Mouse (Mus musculus): ENCODE results near the gene Ghr. TPM values are rescaled to one million over a fixed set of nuclear protein-coding genes. Genes with fewer than 3 reads are reported as not detected.

Ghr gene
- polyA plus RNA-seq, 1 experiment from 2014 or later: 11.0 TPM

- H3K9ac ChIP-seq: no peak overlapping the region
- 72% methylated on average over 2 of the region's 2 CpGs for WGBS
- no peak overlapping the region for H3K4me3 ChIP-seq
- no peak overlapping the region for H3K27ac ChIP-seq
- peaks cover 10% of the 10 kb centered on the region for H3K4me1 ChIP-seq (replicated peaks)
- ATAC-seq (ENCODE audit: low FRiP score): no peak
- no peaks in the 10 kb centered on the region; the same call in 1 of the 2 replicates for H3K27me3 ChIP-seq
- no peaks in the 10 kb centered on the region for H3K36me3 ChIP-seq
- no peaks in the 10 kb centered on the region for H3K9me3 ChIP-seq
- H3K4me2 ChIP-seq: no peak overlapping the region
Measured at GRCm38 (mm10) chr15:3580216-3580615, 3.1 kb downstream of the Ghr start.

DNA sequence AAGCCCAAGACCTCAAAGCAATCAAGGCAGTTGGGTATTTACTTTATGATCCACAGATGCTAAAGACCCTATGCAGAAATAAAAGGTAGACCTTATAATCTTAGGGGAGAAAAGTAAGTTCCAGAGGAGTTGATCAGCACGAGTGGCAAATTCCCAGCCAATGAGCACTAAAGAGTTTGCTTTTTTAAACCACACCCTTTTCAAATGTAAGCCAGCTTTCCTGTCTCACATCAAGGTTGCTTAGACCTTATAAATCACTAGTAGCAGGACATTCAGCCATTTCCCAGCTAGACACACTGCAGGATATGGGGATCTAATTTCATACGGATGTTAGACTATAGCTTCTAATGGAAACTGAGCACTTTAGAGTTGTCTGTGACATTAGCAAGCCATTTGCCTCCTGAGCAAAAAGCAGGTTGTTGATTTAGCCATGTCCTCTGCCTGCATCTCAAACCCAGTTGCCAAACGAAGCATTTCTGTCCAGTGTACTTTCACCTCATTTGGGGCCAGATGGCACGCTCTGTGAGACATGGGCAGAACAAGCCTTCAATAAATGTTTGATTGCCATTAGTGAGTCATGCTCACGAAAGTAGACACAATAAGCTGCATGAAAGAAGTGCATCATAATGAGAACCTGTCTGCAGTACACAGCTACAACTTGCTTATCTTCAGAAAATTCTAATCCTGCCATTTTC, 4.9 kb downstream of the Ghr start:
- Histone ChIP-seq H3K9ac (no peak overlapping the region), H3K27me3 (no peaks in the 10 kb centered on the region; the same call in 1 of the 2 replicates), H3K9me3 (no peaks in the 10 kb centered on the region), H3K4me3 (no peak overlapping the region), H3K4me1 (replicated peaks) (peaks cover 10% of the 10 kb centered on the region), H3K27ac (no peak overlapping the region), H3K4me2 (no peak overlapping the region), H3K36me3 (no peaks in the 10 kb centered on the region)
- ATAC-seq (ENCODE audit: low FRiP score): no peak
- 70% methylated on average over 5 of the region's 5 CpGs for WGBS

- Histone ChIP-seq H3K36me3 (no peaks in the 10 kb centered on the region), H3K4me2 (no peak overlapping the region), H3K4me3 (no peak overlapping the region), H3K27ac (no peak overlapping the region), H3K9me3 (no peaks in the 10 kb centered on the region), H3K4me1 (replicated peaks) (0 out of 2 replicates have a peak, but pooled peaks cover 2% of the 10 kb centered on the region), H3K9ac (no peak overlapping the region), H3K27me3 (no peaks in the 10 kb centered on the region)
- ATAC-seq (ENCODE audit: low FRiP score): no peak
- WGBS: 94% methylated on average over 2 of the region's 2 CpGs
Measured at GRCm38 (mm10) chr15:3569178-3569903, 14.0 kb downstream of the Ghr start.

GRCm38 (mm10) chr15:3564570-3564969, 18.7 kb downstream of the Ghr start:
- H3K4me2 ChIP-seq: no peak overlapping the region
- no peak overlapping the region for H3K9ac ChIP-seq
- no peak overlapping the region for H3K4me3 ChIP-seq
- H3K27ac ChIP-seq: no peak overlapping the region
- no peak for ATAC-seq (ENCODE audit: low FRiP score)
- H3K4me1 ChIP-seq (replicated peaks): 0 out of 2 replicates have a peak, but pooled peaks cover 3% of the 10 kb centered on the region
- WGBS: 66% methylated on average over 4 of the region's 4 CpGs
- no peaks in the 10 kb centered on the region for H3K9me3 ChIP-seq
- H3K36me3 ChIP-seq: no peaks in the 10 kb centered on the region
- H3K27me3 ChIP-seq: no peaks in the 10 kb centered on the region

DNA sequence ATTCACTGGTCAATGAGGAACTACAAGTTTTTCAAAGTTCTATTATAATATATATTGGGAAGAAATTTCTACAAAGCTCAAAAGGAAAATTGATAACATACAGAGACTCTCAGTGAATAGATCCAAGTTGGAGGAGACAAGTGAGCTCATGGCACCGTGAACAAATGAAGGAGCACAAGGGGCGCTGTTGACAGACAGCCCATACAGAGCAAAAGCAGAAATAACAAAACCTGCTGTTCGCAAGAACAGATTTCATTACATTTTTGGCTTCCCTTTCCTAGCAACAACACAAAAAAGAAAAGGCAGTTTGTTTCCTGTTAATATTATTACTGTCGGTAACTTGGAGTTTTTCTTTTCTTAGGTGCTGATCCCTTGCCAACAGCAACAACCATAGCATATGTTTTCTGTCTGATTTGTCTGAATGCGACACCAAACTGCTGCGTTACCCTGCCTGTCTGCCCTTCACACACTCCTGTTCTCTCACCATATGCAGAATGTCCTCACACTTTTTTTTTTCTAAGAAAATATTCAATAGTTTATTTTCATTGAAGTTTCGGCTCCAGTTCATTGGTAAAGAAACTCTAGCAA, 19.3 kb downstream of the Ghr start:
- Histone ChIP-seq H3K9me3 (no peaks in the 10 kb centered on the region), H3K4me1 (replicated peaks) (0 out of 2 replicates have a peak, but pooled peaks cover 3% of the 10 kb centered on the region), H3K4me2 (no peak overlapping the region), H3K27me3 (no peaks in the 10 kb centered on the region), H3K36me3 (no peaks in the 10 kb centered on the region), H3K9ac (no peak overlapping the region), H3K27ac (no peak overlapping the region), H3K4me3 (no peak overlapping the region)
- no peak for ATAC-seq (ENCODE audit: low FRiP score)
- 40% methylated on average over 7 of the region's 7 CpGs for WGBS

DNA sequence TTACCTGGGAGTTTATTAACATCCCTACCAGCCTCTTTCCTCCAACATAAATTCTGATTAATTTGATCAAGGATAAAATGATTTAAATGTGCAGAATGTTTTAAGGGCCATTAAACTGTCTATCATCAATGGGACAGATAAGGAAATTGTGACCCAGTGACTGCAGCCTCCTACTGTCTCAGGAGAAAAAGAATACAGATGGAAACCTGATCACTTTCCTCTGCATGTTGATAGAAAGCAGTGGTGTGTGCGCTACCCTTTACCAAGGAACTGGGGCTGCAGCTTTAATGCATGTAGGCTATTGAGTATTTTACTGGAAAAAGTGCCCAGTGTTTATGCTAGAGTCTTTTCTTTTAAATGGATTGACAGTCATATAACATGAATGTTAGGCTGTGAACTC, 19.8 kb downstream of the Ghr start:
- ATAC-seq (ENCODE audit: low FRiP score): no peak

GRCm38 (mm10) chr15:3558524-3558923, 24.8 kb downstream of the Ghr start:
- H3K4me1 ChIP-seq (replicated peaks): no peaks in the 10 kb centered on the region
- no peaks in the 10 kb centered on the region for H3K36me3 ChIP-seq
- ATAC-seq (ENCODE audit: low FRiP score): no peak
- no peak overlapping the region for H3K4me2 ChIP-seq
- no peak overlapping the region for H3K27ac ChIP-seq
- H3K27me3 ChIP-seq: no peaks in the 10 kb centered on the region
- WGBS: 89% methylated on average over 3 of the region's 3 CpGs
- H3K9me3 ChIP-seq: no peaks in the 10 kb centered on the region
- no peak overlapping the region for H3K4me3 ChIP-seq
- no peak overlapping the region for H3K9ac ChIP-seq

More for the DNA sequence above, 19.8 kb downstream of the Ghr start:
- Histone ChIP-seq H3K4me1 (replicated peaks) (0 out of 2 replicates have a peak, but pooled peaks cover 3% of the 10 kb centered on the region), H3K27ac (no peak overlapping the region), H3K9me3 (no peaks in the 10 kb centered on the region), H3K36me3 (no peaks in the 10 kb centered on the region), H3K27me3 (no peaks in the 10 kb centered on the region), H3K9ac (no peak overlapping the region), H3K4me3 (no peak overlapping the region), H3K4me2 (no peak overlapping the region)
- 69% methylated on average over 1 of the region's 1 CpGs for WGBS

- no peak overlapping the region for H3K4me2 ChIP-seq
- H3K9me3 ChIP-seq: no peaks in the 10 kb centered on the region
- H3K27ac ChIP-seq: no peak overlapping the region
- no peak for ATAC-seq (ENCODE audit: low FRiP score)
- no peaks in the 10 kb centered on the region for H3K36me3 ChIP-seq
- H3K4me3 ChIP-seq: no peak overlapping the region
- no peaks in the 10 kb centered on the region for H3K27me3 ChIP-seq
- H3K9ac ChIP-seq: no peak overlapping the region
- H3K4me1 ChIP-seq (replicated peaks): no peaks in the 10 kb centered on the region
- 91% methylated on average over 2 of the region's 2 CpGs for WGBS
Measured at GRCm38 (mm10) chr15:3544289-3544688, 39.0 kb downstream of the Ghr start.

DNA sequence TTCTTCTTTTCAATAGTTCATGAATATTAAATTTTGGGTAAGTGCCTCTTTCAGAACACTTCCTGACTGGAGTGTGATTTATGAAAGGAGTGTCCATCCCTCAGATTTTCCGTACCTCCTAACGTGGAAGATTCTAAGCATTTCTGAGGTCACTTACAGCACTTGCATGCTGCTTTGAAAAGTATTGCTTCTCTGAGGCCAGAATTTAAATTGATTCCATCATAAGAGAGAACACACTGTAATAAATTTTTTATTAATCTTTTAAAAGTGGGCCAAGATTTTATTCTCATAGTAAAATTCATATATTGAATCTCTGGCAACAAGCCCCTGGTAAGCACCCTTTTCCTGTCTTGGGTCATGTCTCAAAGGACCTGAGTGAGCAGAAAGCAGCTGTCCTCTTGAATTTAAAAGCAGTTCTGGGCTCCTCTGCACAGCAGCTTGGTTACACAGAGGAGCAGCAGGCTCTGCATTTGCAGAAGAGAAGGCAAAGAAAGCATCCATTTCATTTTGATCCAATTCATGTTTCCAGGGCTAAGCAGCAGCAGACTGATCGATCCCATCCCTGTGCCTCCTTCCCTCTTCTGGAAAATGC, 46.9 kb downstream of the Ghr start:
- Histone ChIP-seq H3K36me3 (no peaks in the 10 kb centered on the region), H3K27me3 (no peaks in the 10 kb centered on the region), H3K9ac (no peak overlapping the region), H3K4me3 (no peak overlapping the region), H3K4me2 (no peak overlapping the region), H3K9me3 (no peaks in the 10 kb centered on the region), H3K4me1 (replicated peaks) (no peaks in the 10 kb centered on the region), H3K27ac (no peak overlapping the region)
- no peak for ATAC-seq (ENCODE audit: low FRiP score)
- WGBS: 71% methylated on average over 3 of the region's 3 CpGs

GRCm38 (mm10) chr15:3514027-3514426, 69.3 kb downstream of the Ghr start:
- no peak overlapping the region for H3K27ac ChIP-seq
- 84% methylated on average over 1 of the region's 1 CpGs for WGBS
- ATAC-seq (ENCODE audit: low FRiP score): no peak

DNA sequence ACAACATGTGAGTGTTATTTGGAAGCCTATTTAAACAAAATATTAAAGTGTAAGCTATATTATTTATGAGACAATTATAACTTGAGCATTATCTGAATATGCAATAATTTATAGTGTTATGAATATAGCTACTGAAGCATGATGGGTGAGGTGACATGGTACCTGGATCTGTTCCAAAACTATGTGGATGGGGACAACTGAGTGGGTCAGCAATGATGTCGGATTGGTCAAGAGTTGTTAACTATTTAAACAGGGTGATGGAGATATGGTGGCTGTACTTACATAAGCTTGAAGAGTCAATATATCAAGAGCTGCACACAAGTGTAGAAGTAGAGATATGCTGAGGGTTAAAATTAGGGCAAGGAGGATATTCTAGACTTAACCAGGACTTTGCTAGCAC, 70.9 kb downstream of the Ghr start:
- peaks cover 12% of the 10 kb centered on the region for H3K4me1 ChIP-seq (replicated peaks)
- no peak overlapping the region for H3K4me3 ChIP-seq
- no peaks in the 10 kb centered on the region for H3K27me3 ChIP-seq
- H3K9ac ChIP-seq: no peak overlapping the region
- H3K27ac ChIP-seq: no peak overlapping the region
- no peak overlapping the region for H3K4me2 ChIP-seq
- H3K36me3 ChIP-seq: no peaks in the 10 kb centered on the region
- H3K9me3 ChIP-seq: no peaks in the 10 kb centered on the region
- ATAC-seq (ENCODE audit: low FRiP score): no peak
- 96% methylated on average over 1 of the region's 1 CpGs for WGBS

More at GRCm38 (mm10) chr15:3514027-3514426, 69.3 kb downstream of the Ghr start:
- no peaks in the 10 kb centered on the region for H3K27me3 ChIP-seq
- H3K9me3 ChIP-seq: no peaks in the 10 kb centered on the region
- H3K4me1 ChIP-seq (replicated peaks): 0 out of 2 replicates have a peak, but pooled peaks cover 2% of the 10 kb centered on the region
- H3K9ac ChIP-seq: no peak overlapping the region
- no peaks in the 10 kb centered on the region for H3K36me3 ChIP-seq
- no peak overlapping the region for H3K4me3 ChIP-seq
- H3K4me2 ChIP-seq: no peak overlapping the region

- WGBS: 93% methylated on average over 2 of the region's 2 CpGs
- Histone ChIP-seq H3K27me3 (no peaks in the 10 kb centered on the region), H3K9me3 (no peaks in the 10 kb centered on the region), H3K9ac (no peak overlapping the region), H3K27ac (no peak overlapping the region), H3K4me1 (replicated peaks) (peaks cover 14% of the 10 kb centered on the region), H3K4me2 (no peak overlapping the region), H3K36me3 (no peaks in the 10 kb centered on the region), H3K4me3 (no peak overlapping the region)
- no peak for ATAC-seq (ENCODE audit: low FRiP score)
Measured at GRCm38 (mm10) chr15:3511639-3512171, 71.6 kb downstream of the Ghr start.
